Mouse (Mus musculus): ENCODE data around the gene Vsig8.

DNA sequence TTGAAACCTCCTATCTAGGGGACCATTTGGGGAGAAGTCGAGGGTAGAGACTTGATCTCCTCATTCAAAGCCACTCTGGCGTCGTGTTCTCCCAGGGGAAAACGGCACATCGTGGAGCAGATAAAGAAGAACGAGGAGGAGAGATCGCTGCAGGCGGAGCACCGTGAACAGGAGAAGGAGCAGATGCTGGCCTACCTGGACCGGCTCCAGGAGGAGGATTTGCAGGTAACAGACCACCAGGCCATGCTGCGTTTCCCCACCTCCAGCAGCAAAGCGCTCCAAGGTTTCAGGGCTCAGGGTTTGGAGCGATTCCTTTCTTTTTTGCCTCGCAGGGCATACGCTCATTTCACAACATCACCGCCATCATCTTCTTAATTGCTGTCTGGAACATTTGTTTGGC lies 20.6 kb upstream of the Vsig8 start:
- TF ChIP-seq CTCF (IDR thresholded peaks at IDR 0.05; ENCODE audit: insufficient read depth, low read depth, low read length) (no peak), POLR2A (IDR thresholded peaks at IDR 0.05; ENCODE audit: insufficient read depth, low read depth, low read length) (no peak)

Measured in olfactory bulb, adult 2 months (tissue).